In the genomic region with DNA sequence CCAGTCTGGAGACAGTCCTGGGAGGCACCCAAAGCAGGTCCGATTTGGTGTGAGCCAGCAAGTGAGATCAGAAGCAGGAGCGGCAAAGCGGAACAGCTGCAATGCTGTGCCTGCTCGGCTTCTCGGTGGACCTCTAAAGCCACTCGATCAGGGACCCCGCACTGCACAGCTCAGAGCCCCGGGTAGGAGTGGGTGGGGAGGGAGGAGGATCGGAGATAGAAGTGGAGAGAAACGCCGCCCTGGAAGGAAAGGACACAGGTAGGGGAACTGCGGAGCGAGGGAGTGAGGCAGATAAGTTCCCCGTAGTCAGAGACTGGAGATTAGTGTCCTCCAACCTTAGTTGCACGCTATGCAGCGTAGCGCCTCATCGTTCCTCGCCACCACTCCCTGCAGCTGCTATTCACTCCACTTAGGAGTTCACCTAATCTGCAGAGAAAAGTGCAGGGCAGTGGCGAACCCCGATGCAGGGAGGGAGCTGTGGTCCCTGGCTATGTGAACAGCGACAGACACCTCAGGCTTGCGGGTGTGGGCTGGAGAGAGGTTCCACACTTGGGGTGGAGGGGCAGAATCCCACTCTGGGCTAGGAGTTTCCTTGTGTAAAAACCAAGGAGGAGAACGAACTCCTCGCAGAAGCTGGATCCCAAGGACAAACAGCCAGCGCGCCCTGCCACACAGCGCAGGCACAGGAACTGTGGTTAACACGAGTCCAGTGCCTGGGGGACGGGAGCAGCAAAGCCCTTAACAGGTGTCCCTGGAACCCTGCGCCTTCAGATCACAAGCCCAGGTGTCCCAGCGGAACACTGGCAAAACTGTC, we compare ENCODE assay signal across 7 mouse cellular contexts. TPM values are rescaled to one million over a fixed set of nuclear protein-coding genes. Genes with fewer than 3 reads are reported as not detected.
A peak's percentile ranks its signal among the peaks of the same experiment; 100 is the strongest.
DNase-seq lines count a peak whose midpoint lies in the region; ATAC-seq and TF ChIP-seq lines count a peak whose summit lies in the region.

Gene Npy2r, minus strand, starts transcription at position 177 of the 814 bp plus-strand sequence.

- H3K27ac ChIP-seq in lung, embryonic 16.5 days (ENCODE audit: low read length): no peak within 1 kb of the TSS
- H3K27ac ChIP-seq in midbrain, postnatal 0 days (ENCODE audit: low read depth, low read length): no peak within 1 kb of the TSS

- no peaks in the 10 kb centered on the region for H3K9me3 ChIP-seq in lung, embryonic 16.5 days (ENCODE audit: control insufficient read depth, low read length)
- no peaks in the 10 kb centered on the region for H3K9me3 ChIP-seq in midbrain, postnatal 0 days (ENCODE audit: low read length)

- H3K27me3 ChIP-seq in lung, embryonic 16.5 days (ENCODE audit: control insufficient read depth, insufficient read depth, low read depth, low read length): 0 out of 2 replicates have a peak, but pooled peaks cover 3% of the 10 kb centered on the region
- H3K27me3 ChIP-seq in midbrain, postnatal 0 days (ENCODE audit: insufficient read depth, low read length): peaks cover 17% of the 10 kb centered on the region

- H3K36me3 ChIP-seq in lung, embryonic 16.5 days (ENCODE audit: control insufficient read depth, insufficient read depth, low read length): no peaks in the 10 kb centered on the region
- no peaks in the 10 kb centered on the region for H3K36me3 ChIP-seq in midbrain, postnatal 0 days (ENCODE audit: insufficient read depth, low read length)

- under 1% methylated on average over 32 of the region's 32 CpGs for WGBS in lung, embryonic 16.5 days
- 1% methylated on average over 31 of the region's 32 CpGs for WGBS in midbrain, postnatal 0 days

- peak within 1 kb of the TSS; percentile 84 for H3K4me2 ChIP-seq in lung, embryonic 16.5 days (ENCODE audit: low read depth, low read length)
- H3K4me2 ChIP-seq in midbrain, postnatal 0 days (ENCODE audit: low read depth, low read length, poor library complexity, severe bottlenecking): peak within 1 kb of the TSS; percentile 89

- peaks cover 6% of the 10 kb centered on the region; the same call in 1 of the 2 replicates for H3K4me1 ChIP-seq in lung, embryonic 16.5 days (replicated peaks; ENCODE audit: control insufficient read depth, insufficient read depth, low read length)
- no peaks in the 10 kb centered on the region for H3K4me1 ChIP-seq in midbrain, postnatal 0 days (ENCODE audit: insufficient read depth, low read length)

- no peak for TF ChIP-seq CTCF in midbrain, postnatal 0 days (IDR thresholded peaks at IDR 0.05)

- peak within 1 kb of the TSS; percentile 51 for H3K9ac ChIP-seq in lung, embryonic 16.5 days (ENCODE audit: low read length)
- H3K9ac ChIP-seq in midbrain, postnatal 0 days (replicated peaks; ENCODE audit: low read length, poor library complexity, severe bottlenecking): peak within 1 kb of the TSS; percentile 39; the same call in 1 of the 2 replicates

- ATAC-seq in lung, embryonic 16.5 days (ENCODE audit: low read depth): peak; percentile 75
- ATAC-seq in midbrain, postnatal 0 days (ENCODE audit: low FRiP score): peak; percentile 59

- H3K4me3 ChIP-seq in lung, embryonic 16.5 days (ENCODE audit: low read length): peak within 1 kb of the TSS; percentile 47
- H3K4me3 ChIP-seq in midbrain, postnatal 0 days (ENCODE audit: low read depth, low read length): peak within 1 kb of the TSS; percentile 45

- DNase-seq in lung, postnatal 25 days (ENCODE audit: low spot score): no peak
- DNase-seq in cerebellum, postnatal 25 days: peak; percentile 29 to 38
- peak; percentile 36 for DNase-seq in forelimb bud, embryonic 11.5 days (ENCODE audit: low read depth, low spot score)
- DNase-seq in layer of hippocampus, postnatal 14 days (ENCODE audit: low spot score in 2 of 2): no peak
- DNase-seq in midbrain, postnatal 0 days (ENCODE audit: low spot score): peak; percentile 8
- DNase-seq in T-cell, adult 2 months (ENCODE audit: low spot score): no peak

RNA-seq across cellular contexts. Expression of gene Npy2r, which starts in this region (rescaled TPM):
- 0.88 and 1.2 TPM in 2 replicates for polyA plus RNA-seq in lung, embryonic 16.5 days (2015; fragmentation: Nextera tagmentation; extraction: Ambion mirVana)
- total RNA-seq in layer of hippocampus, postnatal 14 days (2021): 10 to 100 TPM; 32.2 to 37.6 TPM
- 2.1 and 2.6 TPM in 2 replicates for total RNA-seq in midbrain, postnatal 0 days (2014; rRNA removed)
- 1.3 and 2.0 TPM in 2 replicates for polyA plus RNA-seq in midbrain, postnatal 0 days (2015; fragmentation: Nextera tagmentation; extraction: Ambion mirVana)

Comparison
In these comparisons a context has a peak if more than half of its experiments do, and no peak if none do; other contexts are left out.
1. DNase-seq: peak in cerebellum, postnatal 25 days (2 of 2), forelimb bud, embryonic 11.5 days (single experiment) and midbrain, postnatal 0 days (single experiment); none in lung, postnatal 25 days (single experiment), layer of hippocampus, postnatal 14 days (0 of 2) and T-cell, adult 2 months (single experiment).